Mouse (Mus musculus): ENCODE measurements at regions not wholly inside any gene's neighbourhood (a gene's known extent, or its start where the extent isn't known, plus 50 kb on each side); places are given as distances from the start of the nearest gene placed in this dataset.

GRCm38 (mm10) chr13:28628751-28629150, 324.8 kb downstream of the Sox4 start:
- DNase-seq (ENCODE audit: low spot score), result no peak
- H3K27ac ChIP-seq (ENCODE audit: low read depth, low read length), result no peak overlapping the region
- no peak overlapping the region for H3K4me2 ChIP-seq (ENCODE audit: low read depth, low read length, poor library complexity, severe bottlenecking)
- no peak for TF ChIP-seq CTCF (IDR thresholded peaks at IDR 0.05)
- H3K4me1 ChIP-seq (ENCODE audit: insufficient read depth, low read length), result no peaks in the 10 kb centered on the region; the same call in 1 of the 2 replicates
- H3K36me3 ChIP-seq (ENCODE audit: insufficient read depth, low read length), result no peaks in the 10 kb centered on the region
- WGBS, result 61% methylated on average over 8 of the region's 8 CpGs
- no peaks in the 10 kb centered on the region for H3K9me3 ChIP-seq (ENCODE audit: low read length)
- no peak overlapping the region for H3K4me3 ChIP-seq (ENCODE audit: low read depth, low read length)
- H3K27me3 ChIP-seq (ENCODE audit: insufficient read depth, low read length), result no peaks in the 10 kb centered on the region
- no peak overlapping the region for H3K9ac ChIP-seq (replicated peaks; ENCODE audit: low read length, poor library complexity, severe bottlenecking)
- ATAC-seq (ENCODE audit: low FRiP score), result no peak

GRCm38 (mm10) chr13:28618961-28619360, 334.6 kb downstream of the Sox4 start:
- WGBS, result 34% methylated on average over 3 of the region's 3 CpGs
- no peak for DNase-seq (ENCODE audit: low spot score)
- Histone ChIP-seq H3K36me3 (ENCODE audit: insufficient read depth, low read length) (no peaks in the 10 kb centered on the region), H3K4me1 (ENCODE audit: insufficient read depth, low read length) (no peaks in the 10 kb centered on the region), H3K9me3 (ENCODE audit: low read length) (no peaks in the 10 kb centered on the region), H3K9ac (replicated peaks; ENCODE audit: low read length, poor library complexity, severe bottlenecking) (no peak overlapping the region), H3K4me2 (ENCODE audit: low read depth, low read length, poor library complexity, severe bottlenecking) (no peak overlapping the region), H3K27ac (ENCODE audit: low read depth, low read length) (no peak overlapping the region), H3K4me3 (ENCODE audit: low read depth, low read length) (no peak overlapping the region), H3K27me3 (ENCODE audit: insufficient read depth, low read length) (no peaks in the 10 kb centered on the region)
- ATAC-seq (ENCODE audit: low FRiP score), result no peak
- no peak for TF ChIP-seq CTCF (IDR thresholded peaks at IDR 0.05)

DNA sequence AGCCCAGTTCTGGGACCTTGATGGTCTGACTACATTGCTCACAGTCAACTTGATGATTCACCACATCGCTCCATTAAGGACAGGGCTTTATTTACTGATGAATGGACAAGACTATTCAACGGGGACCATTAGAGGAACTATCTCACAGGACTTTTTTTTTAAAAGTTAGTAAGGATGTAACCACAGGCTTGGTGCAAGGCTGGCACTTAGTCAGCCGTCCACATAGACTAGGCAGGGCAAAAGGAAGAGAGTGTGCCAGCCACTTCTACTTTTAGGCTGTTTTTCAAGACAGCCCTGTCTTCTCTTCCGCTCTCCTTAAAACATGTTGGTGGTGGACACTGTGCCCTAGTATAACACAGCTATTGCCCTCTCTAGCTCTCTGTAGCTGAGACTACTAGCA, 336.0 kb downstream of the Sox4 start:
- H3K4me1 ChIP-seq (ENCODE audit: insufficient read depth, low read length), result no peaks in the 10 kb centered on the region
- H3K27ac ChIP-seq (ENCODE audit: low read depth, low read length), result no peak overlapping the region
- TF ChIP-seq CTCF (IDR thresholded peaks at IDR 0.05), result no peak
- no peaks in the 10 kb centered on the region for H3K9me3 ChIP-seq (ENCODE audit: low read length)
- H3K4me3 ChIP-seq (ENCODE audit: low read depth, low read length), result no peak overlapping the region
- WGBS, result 91% methylated on average over 4 of the region's 4 CpGs
- no peak for DNase-seq (ENCODE audit: low spot score)
- H3K9ac ChIP-seq (replicated peaks; ENCODE audit: low read length, poor library complexity, severe bottlenecking), result no peak overlapping the region
- no peaks in the 10 kb centered on the region for H3K36me3 ChIP-seq (ENCODE audit: insufficient read depth, low read length)
- ATAC-seq (ENCODE audit: low FRiP score), result no peak
- H3K4me2 ChIP-seq (ENCODE audit: low read depth, low read length, poor library complexity, severe bottlenecking), result no peak overlapping the region
- no peaks in the 10 kb centered on the region for H3K27me3 ChIP-seq (ENCODE audit: insufficient read depth, low read length)

DNA sequence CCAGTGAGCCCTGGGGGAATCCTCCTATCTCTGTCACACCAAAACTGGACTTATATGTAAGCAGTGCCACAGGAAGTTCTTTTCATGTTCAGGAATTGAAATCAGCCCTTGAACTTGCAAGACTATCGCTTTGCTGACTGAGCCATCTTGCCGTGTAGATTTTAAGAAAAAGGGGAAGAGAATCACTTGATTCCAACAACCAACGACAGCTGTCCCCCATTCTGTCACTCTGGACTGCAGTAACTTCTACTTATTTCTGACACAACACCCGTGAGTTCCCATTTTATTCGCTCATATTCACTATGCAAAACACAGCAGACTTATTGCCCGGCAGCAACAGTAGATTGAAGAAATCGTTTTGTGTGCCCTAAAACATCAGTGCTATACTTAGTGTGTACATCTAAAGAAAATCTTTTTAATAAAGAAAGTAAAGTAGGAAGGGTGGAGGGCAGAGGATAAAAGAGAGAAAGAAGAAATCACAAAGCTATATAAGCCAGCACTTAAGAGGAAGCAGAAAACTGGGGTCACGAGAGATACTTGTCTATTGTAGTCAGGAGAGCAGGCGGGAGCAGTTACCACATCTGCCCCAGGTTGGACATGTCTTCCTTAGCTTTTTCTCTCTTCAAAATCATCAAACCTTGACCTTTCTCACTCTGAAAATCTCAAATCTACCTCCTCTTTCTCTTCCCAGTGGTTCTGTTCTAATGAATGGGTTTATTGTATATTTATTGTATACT, 336.7 kb downstream of the Sox4 start:
- Histone ChIP-seq H3K27me3 (ENCODE audit: insufficient read depth, low read length) (no peaks in the 10 kb centered on the region), H3K9me3 (ENCODE audit: low read length) (no peaks in the 10 kb centered on the region), H3K36me3 (ENCODE audit: insufficient read depth, low read length) (no peaks in the 10 kb centered on the region), H3K27ac (ENCODE audit: low read depth, low read length) (no peak overlapping the region), H3K4me3 (ENCODE audit: low read depth, low read length) (no peak overlapping the region), H3K4me1 (ENCODE audit: insufficient read depth, low read length) (no peaks in the 10 kb centered on the region), H3K9ac (replicated peaks; ENCODE audit: low read length, poor library complexity, severe bottlenecking) (no peak overlapping the region), H3K4me2 (ENCODE audit: low read depth, low read length, poor library complexity, severe bottlenecking) (no peak overlapping the region)
- no peak for TF ChIP-seq CTCF (IDR thresholded peaks at IDR 0.05)
- DNase-seq (ENCODE audit: low spot score) (no peak), ATAC-seq (ENCODE audit: low FRiP score) (no peak)
- WGBS, result 75% methylated on average over 9 of the region's 9 CpGs

DNA sequence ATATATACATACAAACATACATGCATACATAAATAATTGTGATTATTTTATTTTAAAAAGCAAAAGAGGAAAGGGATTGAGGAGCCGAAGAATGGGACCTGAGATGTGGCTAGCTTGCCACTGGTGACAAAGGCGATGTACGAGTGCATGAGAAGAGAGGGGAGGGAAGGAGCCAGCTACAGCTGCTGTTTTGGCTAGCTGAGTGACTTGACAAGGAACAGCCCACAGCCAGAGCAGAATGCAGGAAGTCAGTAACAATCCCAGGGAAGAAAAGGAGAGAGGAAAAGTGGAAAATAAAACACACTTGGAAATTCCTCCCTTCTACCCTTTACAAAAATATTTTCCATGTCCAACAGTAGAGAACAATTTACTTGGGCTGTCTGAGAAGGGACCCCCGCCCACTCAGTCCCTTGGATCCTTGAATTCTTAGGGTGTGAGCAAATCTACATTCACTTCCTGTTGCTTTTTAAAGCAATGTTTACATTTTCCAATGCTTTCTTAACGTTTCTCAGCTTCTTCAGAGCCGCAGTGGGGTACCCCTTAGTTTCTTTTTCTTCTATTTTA, 345.9 kb downstream of the Sox4 start:
- DNase-seq (ENCODE audit: low spot score) (no peak), ATAC-seq (ENCODE audit: low FRiP score) (no peak)
- no peak for TF ChIP-seq CTCF (IDR thresholded peaks at IDR 0.05)
- H3K36me3 ChIP-seq (ENCODE audit: insufficient read depth, low read length), result no peaks in the 10 kb centered on the region
- no peak overlapping the region for H3K4me2 ChIP-seq (ENCODE audit: low read depth, low read length, poor library complexity, severe bottlenecking)
- H3K27ac ChIP-seq (ENCODE audit: low read depth, low read length), result no peak overlapping the region
- H3K4me3 ChIP-seq (ENCODE audit: low read depth, low read length), result no peak overlapping the region
- H3K27me3 ChIP-seq (ENCODE audit: insufficient read depth, low read length), result no peaks in the 10 kb centered on the region
- 66% methylated on average over 6 of the region's 6 CpGs for WGBS
- H3K4me1 ChIP-seq (ENCODE audit: insufficient read depth, low read length), result no peaks in the 10 kb centered on the region
- no peaks in the 10 kb centered on the region for H3K9me3 ChIP-seq (ENCODE audit: low read length)
- H3K9ac ChIP-seq (replicated peaks; ENCODE audit: low read length, poor library complexity, severe bottlenecking), result no peak overlapping the region

DNA sequence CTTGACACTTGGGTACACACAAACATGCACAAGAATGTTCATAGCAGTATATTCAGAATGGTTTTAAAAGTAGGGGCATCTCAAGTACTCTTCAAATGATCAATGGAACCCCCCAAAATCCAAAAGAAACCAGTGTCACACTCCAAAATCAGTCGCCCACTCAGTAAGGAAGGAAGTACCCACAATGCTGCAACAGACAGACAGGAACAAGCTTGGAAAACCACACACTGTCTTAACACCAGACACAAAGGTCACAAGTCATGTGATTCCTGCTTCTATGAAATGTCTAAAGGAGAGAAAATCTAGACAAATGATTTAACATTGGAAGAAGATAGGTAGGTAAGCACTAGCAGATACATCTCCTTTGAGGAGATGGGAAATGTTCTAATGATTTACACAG, 346.9 kb downstream of the Sox4 start:
- Histone ChIP-seq H3K27ac (ENCODE audit: low read depth, low read length) (no peak overlapping the region), H3K27me3 (ENCODE audit: insufficient read depth, low read length) (no peaks in the 10 kb centered on the region), H3K9ac (replicated peaks; ENCODE audit: low read length, poor library complexity, severe bottlenecking) (no peak overlapping the region), H3K9me3 (ENCODE audit: low read length) (no peaks in the 10 kb centered on the region), H3K4me1 (ENCODE audit: insufficient read depth, low read length) (no peaks in the 10 kb centered on the region), H3K4me2 (ENCODE audit: low read depth, low read length, poor library complexity, severe bottlenecking) (no peak overlapping the region), H3K36me3 (ENCODE audit: insufficient read depth, low read length) (no peaks in the 10 kb centered on the region), H3K4me3 (ENCODE audit: low read depth, low read length) (no peak overlapping the region)
- ATAC-seq (ENCODE audit: low FRiP score), result no peak
- TF ChIP-seq CTCF (IDR thresholded peaks at IDR 0.05), result no peak
- no peak for DNase-seq (ENCODE audit: low spot score)
- 100% methylated on average over 1 of the region's 1 CpGs for WGBS

All from midbrain, postnatal 0 days (tissue).